Mouse (Mus musculus) erythroblast, embryonic 14.5 days (primary cell): ENCODE data around the gene AU021092.

ENCODE experiments used
- GATA1 ChIP-seq: IDR thresholded peaks from 2 replicates; pipeline ENCODE4 v1.6.1; 2012; ENCODE audit warnings: low read length, inconsistent platforms, mixed read lengths
- TAL1 ChIP-seq: IDR thresholded peaks from 3 replicates; pipeline ENCODE4 v1.6.1; 2012; ENCODE audit warnings: low read length, inconsistent platforms, mixed read lengths

DNA sequence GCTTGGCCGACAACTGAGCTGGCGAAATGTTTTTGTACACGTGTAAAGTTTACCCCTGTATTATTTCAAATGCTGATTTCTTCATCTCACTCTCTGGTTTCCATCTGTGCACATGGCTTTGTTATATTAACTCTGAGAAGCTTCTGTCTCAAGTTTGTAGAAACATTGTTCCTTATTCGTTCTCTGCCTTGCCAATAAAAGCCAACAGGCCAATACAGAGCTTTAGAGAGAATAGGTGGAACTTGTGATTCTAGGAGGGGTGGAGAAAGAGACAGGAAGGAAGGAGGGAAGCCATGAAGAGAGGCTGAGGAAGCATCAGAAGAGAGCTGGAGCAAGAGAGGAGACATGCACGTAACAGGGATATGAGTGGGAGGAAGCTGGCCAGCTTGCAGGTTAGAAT is 16.0 kb downstream of the AU021092 start:
- TF ChIP-seq GATA1: no peak
- TF ChIP-seq TAL1: no peak
